Mouse (Mus musculus): Measurements from ENCODE around the gene Adgrg3. TPM values are rescaled to one million over a fixed set of nuclear protein-coding genes. Genes with fewer than 3 reads are reported as not detected.
A peak's percentile ranks its signal among the peaks of the same experiment; 100 is the strongest.

The Adgrg3 gene
- polyA plus RNA-seq, 1 experiment = 19.4 TPM

DNA sequence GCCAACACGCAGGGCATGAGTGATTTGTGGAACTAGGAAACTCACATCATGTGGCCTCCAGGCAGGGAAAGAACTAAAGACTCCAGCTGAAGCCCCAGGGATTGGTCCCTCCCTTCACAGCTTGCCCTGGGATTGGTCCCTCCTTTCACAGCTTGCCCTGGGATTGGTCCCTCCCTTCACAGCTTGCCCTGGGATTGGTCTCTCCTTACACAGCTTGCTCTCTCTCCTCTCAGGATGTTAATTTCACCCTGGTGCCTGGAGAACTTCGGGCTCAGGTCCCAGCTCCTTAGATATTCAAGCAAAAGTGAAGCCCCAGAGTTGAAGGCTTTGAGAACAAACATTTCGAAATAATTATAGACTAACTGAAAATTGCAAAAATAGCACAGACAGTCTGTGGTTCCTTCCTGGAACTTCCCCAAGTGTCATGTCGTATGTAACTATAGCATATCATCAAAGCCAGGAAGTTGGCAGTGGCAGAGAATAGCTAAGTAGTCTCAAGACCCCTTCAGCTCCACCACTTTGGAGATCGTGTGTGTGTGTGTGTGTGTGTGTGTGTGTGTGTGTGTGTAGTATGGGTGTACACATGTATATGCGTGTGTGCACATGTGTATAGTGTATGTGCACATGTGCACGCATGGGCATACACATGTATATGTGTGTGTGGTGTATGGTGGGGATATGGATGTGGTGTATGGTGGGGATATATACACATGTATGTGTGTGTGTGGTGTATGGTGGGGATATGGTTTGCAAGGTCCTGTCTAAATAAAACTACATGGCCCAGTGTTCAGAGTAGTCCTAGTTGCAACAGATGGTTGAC, 19.8 kb downstream of the Adgrg3 start:
- H3K79me2 ChIP-seq (ENCODE audit: control insufficient read depth, insufficient read depth) = no peaks in the 10 kb centered on the region
- H3K27me3 ChIP-seq (ENCODE audit: control insufficient read depth, insufficient read depth, insufficient read length) = no peaks in the 10 kb centered on the region
- TF ChIP-seq MAX (IDR thresholded peaks at IDR 0.05) = no peak
- no peak overlapping the region for H3K4me3 ChIP-seq (ENCODE audit: insufficient read depth, poor library complexity, severe bottlenecking)
- no peaks in the 10 kb centered on the region for H3K79me3 ChIP-seq (ENCODE audit: low read depth)
- peaks cover 3% of the 10 kb centered on the region for H3K36me3 ChIP-seq (ENCODE audit: control insufficient read depth, insufficient read depth)
- H3ac ChIP-seq (ENCODE audit: control insufficient read depth, insufficient read length, low read depth) = no peak overlapping the region

DNA sequence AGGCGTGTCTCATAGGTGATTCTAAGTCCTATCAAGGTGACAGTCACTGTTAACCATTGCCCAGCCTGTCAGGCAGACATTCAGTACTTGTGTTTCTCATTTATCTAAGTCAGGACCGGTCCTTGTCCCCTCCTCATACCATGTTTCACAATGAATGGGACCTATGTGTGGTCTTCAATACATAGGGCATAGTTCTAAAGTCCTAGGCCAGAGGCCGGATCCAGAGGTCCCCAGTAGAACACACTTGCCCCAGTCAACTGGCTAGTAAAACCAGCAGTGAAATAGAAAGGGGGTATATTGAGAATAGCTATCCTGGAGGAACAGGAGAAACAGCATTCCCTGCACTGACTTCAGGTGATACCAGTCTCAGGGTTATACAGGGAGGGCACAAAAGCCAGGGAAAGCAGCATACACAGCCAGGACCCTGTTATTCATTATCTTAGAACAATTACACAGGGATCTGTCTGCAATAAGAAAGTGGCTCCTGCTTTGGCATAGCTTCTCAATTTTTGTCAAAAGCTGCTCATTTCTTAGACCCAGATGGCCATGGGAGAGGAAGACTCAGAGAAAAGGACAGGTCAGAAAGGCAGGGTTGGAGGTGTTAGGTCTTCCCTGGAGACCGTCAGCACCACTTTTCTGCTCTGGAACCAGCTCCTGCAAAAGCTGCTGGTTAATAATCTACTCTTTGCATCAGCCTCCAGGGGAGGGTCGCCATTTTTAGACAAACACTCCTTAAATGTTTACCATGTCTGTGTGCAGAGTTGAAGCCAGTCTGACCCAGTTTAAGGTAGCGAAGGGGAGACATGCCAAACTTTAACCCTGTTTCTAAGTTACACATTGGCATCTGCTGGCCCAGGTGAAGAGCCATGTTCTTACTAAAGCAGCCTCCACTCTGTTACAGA, 24.6 kb downstream of the Adgrg3 start:
- TF ChIP-seq MYOG (IDR thresholded peaks at IDR 0.05; ENCODE audit: control insufficient read depth, extremely low read depth, insufficient read length) = no peak
- no peak for TF ChIP-seq CTCF (IDR thresholded peaks at IDR 0.05; ENCODE audit: control insufficient read depth, insufficient read depth, insufficient read length)
- no peak for TF ChIP-seq USF1 (IDR thresholded peaks at IDR 0.05; ENCODE audit: low read depth)
- no peak for TF ChIP-seq MYOD1 (IDR thresholded peaks at IDR 0.05; ENCODE audit: control insufficient read depth, insufficient read length, low read depth)
- TF ChIP-seq MAX (IDR thresholded peaks at IDR 0.05) = no peak
- TF ChIP-seq CEBPB (IDR thresholded peaks at IDR 0.05; ENCODE audit: low read depth) = no peak
- TF ChIP-seq FOSL1 (IDR thresholded peaks at IDR 0.05; ENCODE audit: insufficient read depth, low read length, poor library complexity, severe bottlenecking) = no peak
- Histone ChIP-seq H3K79me3 (ENCODE audit: low read depth) (no peaks in the 10 kb centered on the region), H3K27me3 (ENCODE audit: control insufficient read depth, insufficient read depth, insufficient read length) (no peaks in the 10 kb centered on the region), H3K79me2 (ENCODE audit: control insufficient read depth, insufficient read depth) (no peaks in the 10 kb centered on the region), H3K4me3 (ENCODE audit: insufficient read depth, poor library complexity, severe bottlenecking) (no peak overlapping the region), H3ac (ENCODE audit: control insufficient read depth, insufficient read length, low read depth) (no peak overlapping the region), H3K36me3 (ENCODE audit: control insufficient read depth, insufficient read depth) (no peaks in the 10 kb centered on the region)

DNA sequence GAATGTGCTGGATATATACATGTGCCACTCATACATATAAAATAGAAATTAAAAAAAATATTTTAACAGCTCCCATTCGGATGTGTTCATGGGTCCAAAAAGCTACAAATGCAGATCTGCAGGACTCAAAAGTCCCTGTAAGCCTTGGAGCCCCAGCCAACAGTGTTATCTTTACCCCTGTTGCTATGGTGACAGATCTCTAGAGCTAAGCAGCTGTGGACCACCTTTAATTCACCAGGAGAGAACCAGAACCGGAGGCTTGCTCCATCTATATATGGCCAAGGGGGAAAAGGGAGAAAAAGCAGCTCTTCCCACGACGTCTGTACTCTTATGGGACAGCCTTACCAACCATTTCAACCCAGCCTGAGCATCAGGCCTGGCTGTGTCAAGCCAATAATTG, 27.3 kb downstream of the Adgrg3 start:
- H3K27me3 ChIP-seq (ENCODE audit: control insufficient read depth, insufficient read depth, insufficient read length) = no peaks in the 10 kb centered on the region
- no peaks in the 10 kb centered on the region for H3K79me3 ChIP-seq (ENCODE audit: low read depth)
- H3K79me2 ChIP-seq (ENCODE audit: control insufficient read depth, insufficient read depth) = no peaks in the 10 kb centered on the region
- H3K4me3 ChIP-seq (ENCODE audit: insufficient read depth, poor library complexity, severe bottlenecking) = no peak overlapping the region
- TF ChIP-seq MAX (IDR thresholded peaks at IDR 0.05) (no peak), MYOG (IDR thresholded peaks at IDR 0.05; ENCODE audit: control insufficient read depth, extremely low read depth, insufficient read length) (no peak), USF1 (IDR thresholded peaks at IDR 0.05; ENCODE audit: low read depth) (no peak), CTCF (IDR thresholded peaks at IDR 0.05; ENCODE audit: control insufficient read depth, insufficient read depth, insufficient read length) (no peak), CEBPB (IDR thresholded peaks at IDR 0.05; ENCODE audit: low read depth) (no peak), MYOD1 (IDR thresholded peaks at IDR 0.05; ENCODE audit: control insufficient read depth, insufficient read length, low read depth) (no peak), FOSL1 (IDR thresholded peaks at IDR 0.05; ENCODE audit: insufficient read depth, low read length, poor library complexity, severe bottlenecking) (no peak)
- no peaks in the 10 kb centered on the region for H3K36me3 ChIP-seq (ENCODE audit: control insufficient read depth, insufficient read depth)
- H3ac ChIP-seq (ENCODE audit: control insufficient read depth, insufficient read length, low read depth) = no peak overlapping the region

DNA sequence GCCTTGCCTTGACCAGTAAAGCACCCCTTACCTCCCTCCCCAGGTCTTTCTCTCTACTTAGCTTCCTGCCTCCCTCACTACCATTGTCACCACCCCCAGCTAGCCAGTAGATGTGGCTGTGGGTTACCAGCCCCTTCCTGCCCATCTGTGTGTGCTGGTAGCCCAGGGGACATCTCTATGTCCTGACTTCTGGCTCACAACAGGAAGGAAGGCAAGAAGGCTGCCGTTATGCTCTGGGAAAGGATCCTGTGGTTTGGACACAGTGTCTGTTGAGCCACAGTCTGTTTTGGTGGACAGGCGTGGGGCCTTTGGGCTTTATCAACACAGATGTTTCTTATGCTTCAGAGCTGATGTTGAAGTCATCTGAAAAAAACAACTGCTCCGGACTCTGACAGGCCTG, 29.5 kb downstream of the Adgrg3 start:
- H3K79me3 ChIP-seq (ENCODE audit: low read depth) = no peaks in the 10 kb centered on the region
- no peak for TF ChIP-seq CEBPB (IDR thresholded peaks at IDR 0.05; ENCODE audit: low read depth)
- TF ChIP-seq CTCF (IDR thresholded peaks at IDR 0.05; ENCODE audit: control insufficient read depth, insufficient read depth, insufficient read length) = no peak
- no peak for TF ChIP-seq MYOD1 (IDR thresholded peaks at IDR 0.05; ENCODE audit: control insufficient read depth, insufficient read length, low read depth)
- no peak overlapping the region for H3K4me3 ChIP-seq (ENCODE audit: insufficient read depth, poor library complexity, severe bottlenecking)
- no peaks in the 10 kb centered on the region for H3K79me2 ChIP-seq (ENCODE audit: control insufficient read depth, insufficient read depth)
- H3K27me3 ChIP-seq (ENCODE audit: control insufficient read depth, insufficient read depth, insufficient read length) = no peaks in the 10 kb centered on the region
- H3ac ChIP-seq (ENCODE audit: control insufficient read depth, insufficient read length, low read depth) = no peak overlapping the region
- no peaks in the 10 kb centered on the region for H3K36me3 ChIP-seq (ENCODE audit: control insufficient read depth, insufficient read depth)

DNA sequence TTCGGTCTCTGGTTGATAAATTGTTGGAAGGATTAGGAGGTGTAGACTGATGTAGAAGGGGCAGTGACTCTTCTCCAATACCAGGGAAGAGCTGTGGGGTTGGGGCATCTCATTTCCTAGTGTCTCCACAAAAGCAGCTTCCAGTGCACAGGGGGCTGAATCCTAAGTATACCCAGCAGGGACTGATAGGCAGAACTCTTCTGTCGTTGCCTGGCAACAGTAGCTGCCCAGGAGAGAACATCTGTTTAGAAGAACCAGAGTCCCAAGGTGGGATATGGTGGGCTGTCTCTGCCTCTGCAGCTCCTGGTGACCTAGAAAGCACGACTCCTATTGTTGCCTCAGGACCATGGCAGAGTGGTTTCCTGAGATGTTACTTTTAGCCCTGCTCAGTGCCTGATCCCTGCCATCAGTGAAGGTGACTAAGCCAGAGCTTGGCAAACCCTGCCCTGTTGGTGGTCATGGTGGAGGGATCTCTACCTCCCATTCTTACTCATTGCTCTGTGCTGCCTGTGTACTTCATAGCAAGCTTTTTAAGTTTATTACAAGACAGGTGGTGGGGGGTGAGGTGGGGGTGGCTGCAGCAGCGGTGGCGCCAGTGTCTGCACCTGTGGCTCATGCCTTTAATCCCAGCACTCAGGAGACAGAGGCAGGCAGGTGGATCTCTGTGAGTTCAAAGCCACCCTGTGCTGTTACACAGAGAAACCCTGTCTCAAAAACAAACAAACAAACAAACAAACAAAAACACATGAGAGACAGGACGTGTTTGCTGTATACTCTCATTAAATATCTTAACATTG, 30.6 kb downstream of the Adgrg3 start:
- H3K79me3 ChIP-seq (ENCODE audit: low read depth) = no peaks in the 10 kb centered on the region
- TF ChIP-seq MYOD1 (IDR thresholded peaks at IDR 0.05; ENCODE audit: control insufficient read depth, insufficient read length, low read depth) (peak; percentile 63), USF1 (IDR thresholded peaks at IDR 0.05; ENCODE audit: low read depth) (no peak)
- no peaks in the 10 kb centered on the region for H3K36me3 ChIP-seq (ENCODE audit: control insufficient read depth, insufficient read depth)
- no peak overlapping the region for H3ac ChIP-seq (ENCODE audit: control insufficient read depth, insufficient read length, low read depth)
- no peak overlapping the region for H3K4me3 ChIP-seq (ENCODE audit: insufficient read depth, poor library complexity, severe bottlenecking)
- H3K79me2 ChIP-seq (ENCODE audit: control insufficient read depth, insufficient read depth) = no peaks in the 10 kb centered on the region
- H3K27me3 ChIP-seq (ENCODE audit: control insufficient read depth, insufficient read depth, insufficient read length) = no peaks in the 10 kb centered on the region
